Mouse (Mus musculus) layer of hippocampus, adult 9-11 months (tissue): ENCODE measurements around the gene Slamf6.
"Not testable (repeated sequence)": the region's sequence is repeated elsewhere in the genome, so short reads cannot be mapped to it uniquely, and the experiment has no call there.

ENCODE experiments used
- DNase-seq: peaks from one replicate; pipeline ENCODE4 v3.0.0; 2022

The Slamf6 gene

GRCm38 (mm10) chr1:171960726-171961125, 43.4 kb downstream of the Slamf6 start:
- DNase-seq: no peak

GRCm38 (mm10) chr1:171961704-171962103, 44.4 kb downstream of the Slamf6 start:
- DNase-seq: no peak

- no peak for DNase-seq
Observed at GRCm38 (mm10) chr1:171963613-171964012, 46.3 kb downstream of the Slamf6 start.

GRCm38 (mm10) chr1:171966054-171966790, 48.9 kb downstream of the Slamf6 start:
- no peak for DNase-seq

GRCm38 (mm10) chr1:171969221-171969620, 51.9 kb downstream of the Slamf6 start:
- no peak for DNase-seq

GRCm38 (mm10) chr1:171970854-171971586, 53.7 kb downstream of the Slamf6 start:
- DNase-seq: no peak

GRCm38 (mm10) chr1:171974361-171974760, 57.0 kb downstream of the Slamf6 start:
- not testable (repeated sequence) for DNase-seq

GRCm38 (mm10) chr1:171975377-171975776, 58.1 kb downstream of the Slamf6 start:
- no peak for DNase-seq

GRCm38 (mm10) chr1:171975831-171976230, 58.5 kb downstream of the Slamf6 start:
- DNase-seq: no peak

GRCm38 (mm10) chr1:171976826-171977539, 59.7 kb downstream of the Slamf6 start:
- DNase-seq: no peak

GRCm38 (mm10) chr1:171977891-171978290, 60.6 kb downstream of the Slamf6 start:
- no peak for DNase-seq

GRCm38 (mm10) chr1:171979969-171980730, 62.8 kb downstream of the Slamf6 start:
- DNase-seq: no peak

GRCm38 (mm10) chr1:171982170-171982569, 64.9 kb downstream of the Slamf6 start:
- DNase-seq: no peak

- DNase-seq: no peak
Observed at GRCm38 (mm10) chr1:171982740-171983139, 65.4 kb downstream of the Slamf6 start.

GRCm38 (mm10) chr1:171983372-171984001, 66.2 kb downstream of the Slamf6 start:
- no peak for DNase-seq

GRCm38 (mm10) chr1:171984121-171984520, 66.8 kb downstream of the Slamf6 start:
- no peak for DNase-seq

- no peak for DNase-seq
Observed at GRCm38 (mm10) chr1:171991883-171992282, 74.6 kb downstream of the Slamf6 start.

- DNase-seq: no peak
Observed at GRCm38 (mm10) chr1:171992901-171993530, 75.7 kb downstream of the Slamf6 start.

- no peak for DNase-seq
Observed at GRCm38 (mm10) chr1:171994501-171994900, 77.2 kb downstream of the Slamf6 start.

GRCm38 (mm10) chr1:171994918-171995715, 77.8 kb downstream of the Slamf6 start:
- DNase-seq: no peak

- no peak for DNase-seq
Observed at GRCm38 (mm10) chr1:171996701-171997100, 79.4 kb downstream of the Slamf6 start.
